Mouse (Mus musculus) E14TG2a.4 (cell line): ENCODE data around the gene Usp48.

ENCODE experiments used
- CTCF ChIP-seq: conservative IDR thresholded peaks from 2 replicates; pipeline ENCODE4 v1.5.1; 2014; ENCODE audit warnings: low read length
- POU5F1 ChIP-seq: IDR thresholded peaks from 2 replicates; pipeline ENCODE4 v1.6.1; 2014; ENCODE audit warnings: low read length, borderline replicate concordance

- TF ChIP-seq CTCF (no peak), POU5F1 (no peak)
Measured at GRCm38 (mm10) chr4:137627476-137628235, 34.1 kb downstream of the Usp48 start.
